ENCODE assay signal across 10 mouse cellular contexts in the genomic region with DNA sequence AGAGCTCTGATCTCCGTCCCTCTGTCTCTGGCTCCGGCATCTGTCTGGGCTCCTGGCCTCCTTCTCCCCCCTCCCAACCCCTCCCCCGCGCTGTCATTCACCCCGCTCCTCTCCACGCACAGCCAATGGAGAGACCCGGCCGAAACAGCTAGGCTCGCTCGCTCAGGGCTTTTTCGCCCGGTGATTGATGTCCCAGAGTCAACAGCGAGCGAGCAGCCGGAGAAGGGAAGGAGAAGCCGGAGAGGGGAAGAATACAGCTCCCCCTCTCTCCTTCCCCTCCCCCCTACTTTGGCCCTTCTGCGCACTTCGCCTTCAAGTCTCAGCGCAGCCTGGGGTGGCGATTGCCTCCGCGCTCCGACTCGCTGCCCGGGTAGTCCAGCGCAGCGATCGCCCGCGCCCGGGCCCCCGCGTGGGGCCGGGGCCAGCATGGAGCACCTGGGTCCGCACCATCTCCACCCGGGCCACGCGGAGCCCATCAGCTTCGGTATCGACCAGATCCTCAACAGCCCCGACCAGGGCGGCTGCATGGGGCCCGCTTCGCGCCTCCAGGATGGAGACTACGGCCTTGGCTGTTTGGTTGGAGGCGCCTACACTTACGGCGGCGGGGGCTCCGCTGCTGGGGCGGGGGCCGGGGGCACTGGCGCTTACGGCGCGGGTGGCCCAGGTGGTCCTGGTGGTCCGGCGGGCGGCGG. TPM values are rescaled to one million over a fixed set of nuclear protein-coding genes. Genes with fewer than 3 reads are reported as not detected.
DNase-seq lines count a peak whose midpoint lies in the region; ATAC-seq and TF ChIP-seq lines count a peak whose summit lies in the region.
"Had no signal": no experiment of that assay in that cellular context is flagged by ENCODE, and none has a peak within 500 bp of the region (broad histone marks: within the 10 kb centered on the region; RNA-seq: fewer than 3 reads in every experiment).

TSS of gene Tlx1 (plus strand) at position 191 of the 692 bp plus-strand sequence.

- DNase-seq in heart, adult 2 months, result peak in 1 of 2 experiments; percentile 28
- no peak for DNase-seq in heart, adult 18-20 months
- DNase-seq in ES-E14 (ENCODE audit: low read depth, low spot score), result no peak
- no peak for DNase-seq in heart, postnatal 0 days (ENCODE audit: low spot score)
- peak; percentile 72 for DNase-seq in midbrain, embryonic 10.5 days (ENCODE audit: low spot score)
- DNase-seq in adipocyte (ENCODE audit: low spot score), result no peak
- DNase-seq in left cerebral cortex, adult 11 months (ENCODE audit: low spot score), result no peak
- DNase-seq in gastrocnemius, postnatal 25 days, result no peak

- H3K9me3 ChIP-seq in ES-E14 (ENCODE audit: control insufficient read depth, insufficient read depth, low read depth, low read length), result no peaks in the 10 kb centered on the region
- no peaks in the 10 kb centered on the region for H3K9me3 ChIP-seq in heart, postnatal 0 days (replicated peaks; ENCODE audit: control insufficient read depth, low read length)
- peaks cover 3% of the 10 kb centered on the region; the same call in 1 of the 2 replicates for H3K9me3 ChIP-seq in midbrain, embryonic 10.5 days (replicated peaks)

- H3K4me3 ChIP-seq in heart, adult 2 months, result peak within 1 kb of the TSS; percentile 41
- peak within 1 kb of the TSS; percentile 41 to 62 for H3K4me3 ChIP-seq in ES-E14 (ENCODE audit: insufficient read depth in 1 of 2, low read depth in 1 of 2, low read length in 2 of 2, poor library complexity in 1 of 2, severe bottlenecking in 1 of 2)
- H3K4me3 ChIP-seq in heart, postnatal 0 days (ENCODE audit: low read depth, low read length), result peak within 1 kb of the TSS; percentile 38
- peak within 1 kb of the TSS; percentile 42 for H3K4me3 ChIP-seq in midbrain, embryonic 10.5 days

- H3K36me3 ChIP-seq in heart, adult 2 months (ENCODE audit: control insufficient read depth, insufficient read depth, low read length), result no peaks in the 10 kb centered on the region
- H3K36me3 ChIP-seq in ES-E14 (ENCODE audit: control insufficient read depth, insufficient read depth, low read length, poor library complexity, severe bottlenecking), result no peaks in the 10 kb centered on the region
- no peaks in the 10 kb centered on the region for H3K36me3 ChIP-seq in heart, postnatal 0 days (replicated peaks; ENCODE audit: control insufficient read depth, insufficient read depth, low read length)
- H3K36me3 ChIP-seq in midbrain, embryonic 10.5 days, result no peaks in the 10 kb centered on the region

- H3K27ac ChIP-seq in heart, adult 2 months, result no peak within 1 kb of the TSS
- H3K27ac ChIP-seq in ES-E14 (ENCODE audit: insufficient read depth, low read depth, low read length, poor library complexity, severe bottlenecking), result no peak within 1 kb of the TSS
- H3K27ac ChIP-seq in heart, postnatal 0 days (ENCODE audit: low read depth), result no peak within 1 kb of the TSS
- no peak within 1 kb of the TSS for H3K27ac ChIP-seq in midbrain, embryonic 10.5 days (replicated peaks)

- no peak for TF ChIP-seq EP300 in heart, adult 2 months (IDR thresholded peaks at IDR 0.05; ENCODE audit: insufficient read depth, low read depth, low read length)
- no peak for TF ChIP-seq EP300 in heart, postnatal 0 days (IDR thresholded peaks at IDR 0.05; ENCODE audit: low read depth)

- ATAC-seq in heart, postnatal 0 days (ENCODE audit: insufficient read depth, low read depth), result peak; percentile 28; the same call in 1 of the 2 replicates

- peaks cover 31% of the 10 kb centered on the region for H3K27me3 ChIP-seq in heart, adult 2 months (ENCODE audit: control insufficient read depth, insufficient read depth, low read length)
- peaks cover 97% of the 10 kb centered on the region for H3K27me3 ChIP-seq in heart, postnatal 0 days (ENCODE audit: control insufficient read depth, insufficient read depth, low read length)
- H3K27me3 ChIP-seq in midbrain, embryonic 10.5 days (ENCODE audit: low read depth, poor library complexity, severe bottlenecking), result peaks cover 100% of the 10 kb centered on the region

- 1% methylated on average over 58 of the region's 61 CpGs for WGBS in heart, adult 2 months
- WGBS in heart, postnatal 0 days, result 2% methylated on average over 60 of the region's 61 CpGs
- WGBS in midbrain, embryonic 10.5 days, result under 1% methylated on average over 61 of the region's 61 CpGs

- H3K4me1 ChIP-seq in heart, adult 2 months (ENCODE audit: control insufficient read depth, insufficient read depth, low read length), result no peaks in the 10 kb centered on the region
- peaks cover 0 to 6% of the 10 kb centered on the region in 2 experiments; a peak in 1 of 4 replicates for H3K4me1 ChIP-seq in ES-E14 (ENCODE audit: control insufficient read depth in 2 of 2, insufficient read depth in 2 of 2, low read length in 2 of 2, poor library complexity in 1 of 2)
- H3K4me1 ChIP-seq in heart, postnatal 0 days (ENCODE audit: control insufficient read depth, insufficient read depth), result no peaks in the 10 kb centered on the region
- peaks cover 40% of the 10 kb centered on the region for H3K4me1 ChIP-seq in midbrain, embryonic 10.5 days

- intact Hi-C loops in heart, adult 2 months (cut with DNase I), result no loop called here

- TF ChIP-seq CTCF in heart, adult 2 months (IDR thresholded peaks at IDR 0.05), result no peak
- TF ChIP-seq CTCF in heart, postnatal 0 days (IDR thresholded peaks at IDR 0.05; ENCODE audit: low read depth), result no peak

- in situ Hi-C loops in ES-E14 (cut with MboI; ENCODE audit: low sequenced_read_pairs in 2 of 2, unreplicated experiment in 2 of 2), result loop anchor here (5.0 to 25.0 kb wide), 4 partner anchors 82 to 1543 kb away; partner anchors contain the start of gene Nkx2-3 (in 1 of the 2)

- no peak within 1 kb of the TSS; the same call in 1 of the 2 replicates for H3K9ac ChIP-seq in heart, adult 2 months (ENCODE audit: low read depth, low read length)
- H3K9ac ChIP-seq in ES-E14 (ENCODE audit: insufficient read depth, low read depth, low read length, poor library complexity, severe bottlenecking), result peak within 1 kb of the TSS; percentile 62
- H3K9ac ChIP-seq in heart, postnatal 0 days (replicated peaks; ENCODE audit: low read depth, low read length), result no peak within 1 kb of the TSS

- H3K79me2 ChIP-seq in heart, adult 2 months (replicated peaks; ENCODE audit: control insufficient read depth, insufficient read depth, low read length), result no peaks in the 10 kb centered on the region

- H3K4me2 ChIP-seq in heart, postnatal 0 days (ENCODE audit: low read depth, low read length), result peak within 1 kb of the TSS; percentile 56

- TF ChIP-seq POLR2A in heart, adult 2 months (IDR thresholded peaks at IDR 0.05; ENCODE audit: insufficient read depth, low read depth, low read length), result no peak

TF ChIP-seq in ES-E14, 5 proteins besides CTCF, POLR2A, EP300 and RAD21:
- TF ChIP-seq ZC3H11A (IDR thresholded peaks at IDR 0.05; ENCODE audit: borderline replicate concordance, low read depth, low read length), result no peak
- no peak for TF ChIP-seq CHD2 (IDR thresholded peaks at IDR 0.05; ENCODE audit: low read depth, low read length)
- no peak for TF ChIP-seq ZNF384 (IDR thresholded peaks at IDR 0.05; ENCODE audit: low read depth, low read length)
- no peak for TF ChIP-seq HCFC1 (IDR thresholded peaks at IDR 0.05; ENCODE audit: borderline replicate concordance, insufficient read depth, low read length)
- no peak for TF ChIP-seq MAFK (IDR thresholded peaks at IDR 0.05; ENCODE audit: insufficient read depth, low read depth, low read length)

RNA-seq across cellular contexts. Expression of gene Tlx1, which starts in this region (rescaled TPM):
- under 1 TPM; 0.10 to 0.11 TPM for total RNA-seq in heart, adult 2 months (2021)
- polyA plus RNA-seq in heart, adult 2 months (2012; rRNA removed), result 0.09 and 0.20 TPM in 2 replicates
- not detected for total RNA-seq in heart, adult 18-20 months (2021)
- total RNA-seq in ES-E14 (2012; rRNA removed), result 0.21 and 0.36 TPM in 2 replicates
- 0.34 and 1.3 TPM in 2 replicates for total RNA-seq in heart, postnatal 0 days (2014; rRNA removed; ENCODE audit: low replicate concordance)
- 0.31 and 0.33 TPM in 2 replicates for polyA plus RNA-seq in heart, postnatal 0 days (2015; fragmentation: Nextera tagmentation; extraction: Ambion mirVana)
- polyA plus RNA-seq in midbrain, embryonic 10.5 days (2016; fragmentation: Nextera tagmentation; extraction: Ambion mirVana), result 0.11 and 0.22 TPM in 2 replicates
- not detected for total RNA-seq in gastrocnemius, postnatal 25 days (2021)
- total RNA-seq: gastrocnemius, adult 8-10 months; megakaryocyte progenitor cell, adult 5-6 weeks had no signal

Comparison
In these comparisons a context has a peak if more than half of its experiments do, and no peak if none do; other contexts are left out.
1. Peak in DNase-seq and H3K4me3 ChIP-seq in midbrain, embryonic 10.5 days; RNA of the gene not detected or under 1 TPM.